Mouse (Mus musculus) thymus, postnatal 10 days (tissue): Measurements from ENCODE around the gene Rora.

Source experiments
- DNase-seq, 2 experiments: peaks; one replicate each; pipeline ENCODE4 v3.0.0; 2021; ENCODE audit warnings: low spot score in 2 of 2

Rora gene

DNA sequence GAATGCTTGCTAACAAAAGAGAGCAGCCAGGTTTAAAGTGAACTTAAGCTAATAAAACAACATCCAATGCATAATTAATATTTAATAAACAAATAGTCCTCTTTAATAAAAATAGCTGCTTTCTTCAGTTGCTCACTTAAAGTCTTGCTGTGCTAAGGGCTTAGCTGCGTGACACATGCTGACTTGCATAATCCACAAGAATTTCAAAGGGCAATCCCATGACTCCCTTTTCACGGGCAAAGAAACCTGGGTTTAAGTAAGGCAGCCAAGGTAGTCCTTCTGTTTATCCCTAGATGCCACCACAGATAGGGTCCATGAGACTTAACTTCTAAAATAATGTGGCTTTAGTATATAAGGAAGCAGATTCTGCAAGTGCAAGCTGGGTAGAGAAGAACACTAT, 355.1 kb downstream of the Rora start:
- DNase-seq, result no peak

DNA sequence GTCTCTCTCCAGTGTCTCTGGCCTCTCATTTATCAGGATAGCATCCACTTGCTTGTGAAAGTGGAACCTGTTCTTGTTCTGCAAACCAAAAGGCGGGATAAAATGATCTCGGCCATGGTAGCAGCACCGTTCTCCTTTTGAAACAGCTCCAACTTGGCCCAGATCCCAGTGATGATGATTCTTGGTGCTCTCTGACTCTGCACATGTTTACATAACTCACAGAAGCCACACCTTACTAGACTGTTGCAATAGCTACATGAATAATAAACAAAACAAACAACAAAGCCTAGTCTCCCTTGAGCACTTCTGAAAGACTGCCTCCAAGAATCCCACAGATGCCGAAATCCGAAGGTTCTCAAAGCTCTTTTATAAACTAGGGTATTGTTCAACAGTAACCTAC, 357.3 kb downstream of the Rora start:
- DNase-seq, result no peak

- DNase-seq, result no peak
These were observed 359.7 kb downstream of the Rora start for GRCm38 (mm10) chr9:69013186-69013715.

DNA sequence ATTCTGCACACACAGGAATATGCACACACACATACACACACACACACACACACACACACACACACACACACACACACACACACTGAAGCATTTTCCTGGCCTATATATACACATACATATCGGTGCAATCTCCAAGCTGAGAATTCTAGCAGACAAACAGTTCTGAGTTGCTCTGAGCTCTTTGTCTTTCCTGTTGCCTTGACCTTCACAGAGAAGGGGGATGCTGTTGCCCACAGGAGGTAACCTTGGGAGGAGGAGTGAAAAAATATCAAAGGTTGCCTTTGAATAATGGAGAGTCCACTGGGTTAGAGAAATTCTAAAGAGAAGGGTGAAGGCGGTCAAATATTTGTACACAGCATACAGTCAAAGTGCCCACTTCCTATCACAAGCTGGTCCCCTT, 360.6 kb downstream of the Rora start:
- no peak for DNase-seq

DNA sequence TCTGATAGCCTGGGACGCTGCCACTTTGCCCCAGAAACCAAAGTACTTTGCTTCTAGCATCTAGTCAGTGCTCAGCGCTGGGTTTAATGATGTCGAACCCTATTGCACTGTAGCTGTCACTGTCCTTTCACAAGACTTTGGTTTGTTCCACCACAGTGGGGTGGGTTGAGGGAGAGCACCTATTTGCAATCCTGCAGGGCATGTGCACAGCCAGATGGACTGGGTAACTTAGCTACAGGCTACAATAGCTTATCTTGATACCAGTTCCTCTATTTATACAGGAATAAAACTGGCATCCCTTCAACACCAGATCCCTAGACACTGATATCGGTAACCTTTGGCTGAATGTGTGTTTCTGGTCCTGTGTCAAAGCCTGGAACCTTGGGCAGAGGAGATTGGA, 366.8 kb downstream of the Rora start:
- no peak for DNase-seq

- no peak for DNase-seq
These were observed 367.9 kb downstream of the Rora start for GRCm38 (mm10) chr9:69021482-69021881.

DNA sequence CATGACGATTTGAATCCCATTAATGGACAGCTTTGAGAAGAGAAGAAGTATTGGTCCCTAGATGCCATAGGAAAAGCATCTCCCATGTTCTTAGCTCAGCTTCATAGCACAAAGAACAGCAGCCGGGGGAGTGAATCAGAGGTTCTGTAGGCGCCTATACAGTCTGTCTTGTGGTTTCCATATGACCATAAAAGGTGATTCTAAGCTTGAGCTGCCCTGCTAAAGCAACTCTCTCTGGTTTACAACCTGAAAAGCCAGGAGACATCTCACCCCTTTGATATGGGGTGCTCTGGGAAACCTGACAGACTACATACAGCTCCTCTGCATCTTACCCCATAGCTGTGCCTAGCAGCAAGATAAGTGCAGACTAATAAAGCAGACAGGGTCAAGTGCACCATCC, 369.7 kb downstream of the Rora start:
- DNase-seq, result no peak

- DNase-seq, result no peak
These were observed 374.6 kb downstream of the Rora start for GRCm38 (mm10) chr9:69028177-69028576.

- peak; percentile 75 to 83 for DNase-seq
These were observed 380.8 kb downstream of the Rora start for GRCm38 (mm10) chr9:69034301-69034871.

DNA sequence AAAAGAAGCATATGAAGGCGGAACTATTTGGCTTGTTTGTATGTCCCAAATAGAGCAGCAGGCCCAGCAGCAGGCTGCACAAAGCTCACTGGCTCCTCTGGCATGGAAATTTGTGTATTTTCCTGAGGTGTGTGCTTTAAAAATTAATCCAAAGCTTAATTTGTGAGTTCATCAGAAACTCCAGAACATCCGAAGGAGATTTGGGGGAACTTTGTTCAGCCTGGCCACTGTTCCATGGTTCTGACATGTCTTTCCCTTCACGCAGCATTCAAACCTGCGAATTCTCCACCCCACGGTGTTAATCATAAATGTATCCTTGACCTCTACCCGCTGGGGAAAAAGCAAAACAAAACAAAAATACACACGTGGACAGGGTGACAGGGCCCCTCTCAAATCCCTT, 381.9 kb downstream of the Rora start:
- DNase-seq, result no peak

DNA sequence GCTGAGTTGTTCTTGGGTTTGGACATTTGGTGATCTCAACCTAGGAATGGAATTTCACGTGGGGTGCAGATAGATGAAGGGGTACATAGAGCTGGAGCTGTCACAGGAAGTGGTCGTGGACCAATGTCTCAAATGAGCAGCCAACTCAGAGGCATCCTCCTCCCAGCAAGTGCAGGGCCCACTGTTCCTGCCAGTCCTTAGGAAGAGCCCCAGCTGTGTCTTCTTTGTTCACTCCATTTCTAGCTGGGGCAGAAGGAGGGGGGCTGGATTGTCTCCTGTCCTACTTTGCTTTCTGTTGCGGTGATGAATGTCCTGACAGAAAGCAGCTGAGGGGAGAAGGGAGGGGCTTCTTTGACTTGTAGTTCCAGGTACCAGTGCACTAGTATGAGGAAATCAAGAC, 382.7 kb downstream of the Rora start:
- DNase-seq, result peak; percentile 58 to 63

GRCm38 (mm10) chr9:69043920-69044613, 390.5 kb downstream of the Rora start:
- no peak for DNase-seq

DNA sequence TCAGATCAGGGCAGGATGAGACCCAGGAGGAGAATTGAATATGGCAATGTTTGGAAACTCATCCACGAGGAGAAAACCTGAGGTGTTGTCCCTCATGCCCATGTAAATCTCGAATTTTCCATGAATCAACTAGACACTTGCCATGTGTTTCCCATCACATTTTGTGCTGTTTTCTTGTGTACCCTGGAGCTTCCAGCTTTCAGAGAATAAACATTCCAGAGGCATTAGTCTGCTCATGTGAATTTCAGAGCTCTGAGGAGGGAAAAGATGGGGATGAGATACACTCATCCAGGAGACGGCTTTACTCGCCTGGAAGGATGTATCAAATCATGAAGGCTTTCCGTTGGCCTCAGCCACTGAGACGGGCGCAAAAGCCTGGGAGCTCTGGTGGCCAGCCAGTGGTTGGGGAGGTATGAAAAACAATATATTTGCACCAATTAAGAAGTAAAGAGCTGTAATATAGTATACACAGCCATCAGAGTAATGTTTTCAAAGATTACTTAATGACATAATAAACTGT, 391.1 kb downstream of the Rora start:
- no peak for DNase-seq

DNA sequence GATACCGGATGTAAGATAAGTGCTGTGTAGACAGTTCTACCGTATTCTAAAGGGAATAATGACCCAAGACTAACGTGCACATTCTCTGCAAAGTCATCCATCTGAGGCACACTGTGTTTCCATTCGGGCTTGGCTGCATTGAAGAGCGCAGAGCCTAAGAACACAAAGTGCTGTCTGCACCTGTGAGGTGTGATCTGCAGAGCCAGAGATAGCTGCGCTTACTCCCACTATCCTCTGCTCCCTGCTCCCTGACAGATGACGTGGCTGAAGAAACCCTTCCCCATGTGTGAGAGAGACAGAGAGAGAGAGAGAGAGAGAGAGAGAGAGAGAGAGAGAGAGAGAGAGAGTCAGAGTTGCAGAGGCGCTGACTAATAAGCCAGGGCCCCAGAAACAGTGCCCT, 392.3 kb downstream of the Rora start:
- no peak for DNase-seq

GRCm38 (mm10) chr9:69050856-69051255, 397.3 kb downstream of the Rora start:
- no peak for DNase-seq

GRCm38 (mm10) chr9:69051890-69052289, 398.3 kb downstream of the Rora start:
- DNase-seq, result no peak

DNA sequence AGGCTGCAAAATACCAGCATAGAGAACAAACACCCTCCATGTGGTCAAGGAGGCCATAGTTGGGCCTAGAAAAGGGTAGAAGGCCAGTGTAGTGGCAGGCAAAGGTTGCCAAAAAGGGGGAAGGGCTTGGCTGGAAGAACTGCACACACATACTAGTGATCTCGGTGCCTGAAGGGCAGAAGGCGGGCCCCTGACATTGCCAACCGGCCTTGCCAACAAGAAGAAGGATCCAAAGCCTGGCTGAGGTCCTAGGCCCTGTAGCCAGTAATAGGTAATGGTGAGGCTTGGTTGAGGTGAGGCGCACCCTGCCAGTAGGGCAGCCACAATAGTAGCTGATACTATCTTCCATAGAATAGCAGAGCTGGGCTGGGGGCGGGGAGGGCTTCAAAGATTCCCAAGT, 401.7 kb downstream of the Rora start:
- no peak for DNase-seq

DNA sequence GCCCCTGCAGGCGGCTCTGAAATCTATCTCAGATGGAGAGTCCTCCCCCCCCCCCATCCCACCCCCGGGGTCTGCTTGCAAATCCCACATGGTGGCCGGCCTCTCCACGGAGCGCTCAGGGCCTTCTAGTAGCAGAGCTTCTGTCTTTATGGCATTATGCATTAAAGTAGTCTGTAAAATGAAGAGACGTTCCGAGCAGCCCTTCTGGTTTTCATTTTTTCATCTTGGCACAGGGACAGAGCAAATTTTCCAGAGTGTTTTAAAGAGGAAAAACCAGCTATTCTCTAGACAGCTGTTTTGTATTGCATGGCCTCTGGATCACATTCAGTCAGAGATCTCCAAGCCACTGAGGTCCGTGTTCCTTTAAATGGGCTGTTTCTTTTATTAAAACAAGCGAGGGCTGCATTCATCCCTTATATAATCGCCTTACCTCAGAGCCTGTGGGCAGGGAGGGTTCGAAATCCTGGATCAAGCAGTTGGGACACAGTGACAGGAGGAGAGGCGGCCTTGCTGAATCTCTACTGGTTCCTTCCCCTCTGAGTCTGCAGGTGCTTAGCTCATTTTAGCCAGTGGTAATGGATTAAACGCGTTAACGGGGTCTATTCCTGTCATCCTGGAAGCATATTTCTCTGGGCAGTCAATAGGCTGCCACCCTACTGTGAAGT, 417.7 kb downstream of the Rora start:
- no peak for DNase-seq

DNA sequence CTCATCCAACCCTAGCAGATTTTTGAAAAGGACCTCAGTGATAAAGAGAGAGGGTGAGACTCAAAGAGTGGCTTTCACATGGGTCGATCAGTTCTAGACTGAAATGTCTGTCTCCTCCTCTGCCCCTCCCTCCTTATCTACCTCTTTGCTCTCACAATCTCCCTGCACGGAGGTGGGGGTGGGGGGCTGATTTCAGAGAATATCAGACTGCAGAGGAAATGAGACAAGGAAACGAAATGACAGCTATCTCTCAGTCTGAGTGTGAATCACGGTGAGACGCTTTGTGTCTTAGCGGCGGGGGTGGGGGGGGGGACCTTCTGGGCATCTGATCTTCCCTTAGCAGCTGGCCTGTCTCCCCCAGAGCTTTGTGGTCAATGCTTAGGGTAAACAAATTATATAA, 419.7 kb downstream of the Rora start:
- peak; percentile 26 to 28 for DNase-seq

DNA sequence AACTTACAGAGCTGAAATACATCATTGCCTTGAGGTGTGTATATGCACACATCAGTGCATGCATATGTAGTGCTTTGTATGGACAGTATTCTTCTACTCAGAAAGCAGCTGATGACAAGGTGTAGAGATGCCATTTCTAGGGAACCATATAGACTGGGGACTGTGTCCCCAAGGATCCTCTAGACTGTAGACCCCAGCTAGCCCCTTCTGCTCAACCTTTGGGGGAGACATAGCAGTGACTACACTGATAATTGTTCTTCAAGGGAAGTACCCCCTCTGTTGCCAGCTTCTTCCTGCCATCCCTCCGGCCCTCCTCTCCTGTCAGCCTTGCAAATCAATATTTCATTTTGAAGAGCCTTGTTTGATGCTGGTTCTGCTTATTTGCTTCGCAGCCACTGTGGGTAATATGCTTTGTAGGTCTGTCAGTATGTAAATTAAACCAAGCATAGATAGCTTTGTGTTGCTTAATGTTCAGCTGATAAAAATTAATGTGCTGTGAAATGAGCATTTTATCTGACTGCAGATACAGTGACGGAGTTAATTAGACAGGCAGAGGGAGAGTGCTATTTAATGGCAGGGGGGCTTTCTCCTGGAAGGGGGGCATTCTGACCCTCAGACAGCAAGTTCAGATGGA, 430.6 kb downstream of the Rora start:
- no peak for DNase-seq

- DNase-seq, result no peak
These were observed 431.4 kb downstream of the Rora start for GRCm38 (mm10) chr9:69084720-69085661.
